In the genomic region with DNA sequence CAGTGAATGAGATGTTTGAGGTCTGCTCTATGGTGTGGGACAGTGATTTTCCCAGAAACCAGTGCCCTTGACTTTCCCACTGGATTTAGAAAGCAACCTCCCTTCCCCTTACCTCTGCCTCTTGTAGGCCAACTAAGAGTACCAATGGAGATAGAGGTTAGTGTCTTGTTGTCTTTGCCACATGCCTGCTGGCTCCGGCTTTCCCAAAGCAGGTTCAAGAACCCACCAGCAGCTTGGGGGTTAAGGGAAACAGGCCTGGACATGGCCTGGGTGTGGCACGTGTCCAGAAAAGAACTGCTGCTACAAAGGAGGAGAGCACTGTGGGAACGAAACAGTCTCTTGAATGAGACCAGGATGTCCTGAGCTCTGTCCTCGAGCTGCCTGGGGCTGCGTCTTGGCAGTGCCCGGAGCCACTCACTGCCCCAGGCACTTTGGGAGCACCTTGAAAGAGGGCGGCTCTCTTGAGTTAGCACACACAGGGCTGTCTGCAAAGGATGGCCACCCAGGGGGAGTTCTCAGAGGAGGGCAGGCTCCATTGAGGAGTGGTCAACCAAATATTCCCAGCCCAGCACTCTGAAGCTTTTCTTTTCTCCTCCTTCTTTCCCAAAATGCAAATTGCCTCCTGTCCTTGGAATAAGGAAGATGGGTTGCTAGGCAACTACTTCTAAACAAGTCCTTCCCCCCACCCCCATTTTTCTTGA, we compare ENCODE assay signal across 13 mouse cellular contexts.
DNase-seq lines count a peak whose midpoint lies in the region; ATAC-seq and TF ChIP-seq lines count a peak whose summit lies in the region.
"Had no signal": no experiment of that assay in that cellular context is flagged by ENCODE, and none has a peak within 500 bp of the region (broad histone marks: within the 10 kb centered on the region; RNA-seq: fewer than 3 reads in every experiment).

No protein-coding gene starts in this region.

- 0 out of 2 replicates have a peak overlapping the region, but pooled peaks have one; percentile 5 for H3K27ac ChIP-seq in forebrain, postnatal 0 days (ENCODE audit: low read depth, low read length)
- H3K27ac ChIP-seq in lung, postnatal 0 days (ENCODE audit: low read length): no peak overlapping the region
- H3K27ac ChIP-seq: liver, embryonic 14.5 days had no signal

- WGBS in forebrain, postnatal 0 days: 17% methylated on average over 7 of the region's 7 CpGs
- 48% methylated on average over 7 of the region's 7 CpGs for WGBS in lung, postnatal 0 days

- H3K36me3 ChIP-seq in forebrain, postnatal 0 days (ENCODE audit: insufficient read depth): no peaks in the 10 kb centered on the region
- H3K36me3 ChIP-seq in lung, postnatal 0 days (ENCODE audit: insufficient read depth, low read length): no peaks in the 10 kb centered on the region

- H3K9me3 ChIP-seq in forebrain, postnatal 0 days (ENCODE audit: low read length): no peaks in the 10 kb centered on the region
- H3K9me3 ChIP-seq in lung, postnatal 0 days (ENCODE audit: low read length): no peaks in the 10 kb centered on the region

- peak; percentile 62 for DNase-seq in embryo, embryonic 11 days
- no peak for DNase-seq in embryo, embryonic 10 days (ENCODE audit: low spot score)
- peak; percentile 15 for DNase-seq in R1 (ENCODE audit: low read depth, low spot score)
- DNase-seq in forebrain, postnatal 0 days: peak; percentile 36
- peak; percentile 41 for DNase-seq in left cerebral cortex, postnatal 4 days
- no peak for DNase-seq in lung, postnatal 0 days (ENCODE audit: low spot score)
- DNase-seq in lung, postnatal 14 days: no peak
- no peak for DNase-seq in gastrocnemius, postnatal 36 days
- DNase-seq: adrenal gland, postnatal 14 days; B cell, adult 2 months had no signal

- peaks cover 3% of the 10 kb centered on the region; the same call in 1 of the 2 replicates for H3K4me1 ChIP-seq in forebrain, postnatal 0 days (ENCODE audit: insufficient read depth)
- no peaks in the 10 kb centered on the region for H3K4me1 ChIP-seq in lung, postnatal 0 days (ENCODE audit: insufficient read depth, low read depth, low read length)
- H3K4me1 ChIP-seq: megakaryocyte, embryonic 14.5 days had no signal

- no peaks in the 10 kb centered on the region for H3K27me3 ChIP-seq in forebrain, postnatal 0 days (ENCODE audit: insufficient read depth, low read length)
- H3K27me3 ChIP-seq in lung, postnatal 0 days (replicated peaks; ENCODE audit: insufficient read depth, low read length): 0 out of 2 replicates have a peak, but pooled peaks cover under 1% of the 10 kb centered on the region
- H3K27me3 ChIP-seq: megakaryocyte, embryonic 14.5 days had no signal

- no peak for TF ChIP-seq CTCF in forebrain, postnatal 0 days (IDR thresholded peaks at IDR 0.05; ENCODE audit: low read depth)
- TF ChIP-seq CTCF in lung, postnatal 0 days (IDR thresholded peaks at IDR 0.05): no peak

- H3K9ac ChIP-seq in forebrain, postnatal 0 days: no peak overlapping the region
- H3K9ac ChIP-seq in lung, postnatal 0 days (replicated peaks; ENCODE audit: low read depth): no peak overlapping the region
- H3K9ac ChIP-seq: liver, embryonic 14.5 days had no signal

- intact Hi-C loops in left cerebral cortex, postnatal 4 days (cut with DNase I): no loop called here
- intact Hi-C loops in gastrocnemius, postnatal 36 days (cut with DNase I): no loop called here

- TF ChIP-seq EP300 in lung, postnatal 0 days (IDR thresholded peaks at IDR 0.05): no peak

- ATAC-seq in forebrain, postnatal 0 days: peak; percentile 58
- no peak for ATAC-seq in lung, postnatal 0 days
- ATAC-seq: inflammation-experienced regulatory T-cells, adult 6 months had no signal

- no peak overlapping the region for H3K4me3 ChIP-seq in forebrain, postnatal 0 days (ENCODE audit: low read depth, low read length)
- no peak overlapping the region for H3K4me3 ChIP-seq in lung, postnatal 0 days (ENCODE audit: low read depth, low read length)
- H3K4me3 ChIP-seq: megakaryocyte, embryonic 14.5 days had no signal

- H3K4me2 ChIP-seq in forebrain, postnatal 0 days (ENCODE audit: low read depth): no peak overlapping the region
- H3K4me2 ChIP-seq in lung, postnatal 0 days (replicated peaks; ENCODE audit: low read depth, low read length): no peak overlapping the region

Comparison
In these comparisons a context has a peak if more than half of its experiments do, and no peak if none do; other contexts are left out.
1. DNase-seq: peak in embryo, embryonic 11 days (single experiment), R1 (single experiment), forebrain, postnatal 0 days (single experiment) and left cerebral cortex, postnatal 4 days (single experiment); none in embryo, embryonic 10 days (single experiment), lung, postnatal 0 days (single experiment), lung, postnatal 14 days (single experiment) and gastrocnemius, postnatal 36 days (0 of 2).